ENCODE assay signal across 25 mouse cellular contexts in genomic region chr4:85979206-85979605, GRCm38 (mm10).
DNase-seq lines count a peak whose midpoint lies in the region; ATAC-seq lines count a peak whose summit lies in the region.
"Had no signal": no experiment of that assay in that cellular context is flagged by ENCODE, and none has a peak within 500 bp of the region (broad histone marks: within the 10 kb centered on the region; RNA-seq: fewer than 3 reads in every experiment).

No protein-coding gene starts in this region.

- H3K27me3 ChIP-seq in heart, embryonic 16.5 days (ENCODE audit: control insufficient read depth, insufficient read depth, low read length) = no peaks in the 10 kb centered on the region
- H3K27me3 ChIP-seq in kidney, embryonic 14.5 days (ENCODE audit: control insufficient read depth, insufficient read depth, low read length) = no peaks in the 10 kb centered on the region
- H3K27me3 ChIP-seq: embryonic facial prominence, embryonic 12.5 days; forebrain, embryonic 13.5 days; lung, embryonic 15.5 days; neural tube, embryonic 15.5 days; stomach, embryonic 15.5 days had no signal

- DNase-seq in heart, postnatal 10 days = no peak
- DNase-seq in kidney, postnatal 14 days = peak; percentile 20
- DNase-seq in lung, postnatal 10 days = peak; percentile 43
- DNase-seq in gastrocnemius, adult 8-10 months (ENCODE audit: low spot score in 2 of 2) = no peak
- DNase-seq: B cell, adult 2 months; cerebellum, adult 2 months; gastrocnemius, postnatal 10 days; heart, adult 11 months; heart, postnatal 36 days; layer of hippocampus, adult 9-11 months; right cerebral cortex, postnatal 14 days had no signal

- no peak overlapping the region for H3K4me2 ChIP-seq in heart, embryonic 16.5 days (ENCODE audit: low read depth, low read length)
- H3K4me2 ChIP-seq in kidney, embryonic 14.5 days (replicated peaks; ENCODE audit: low read depth, low read length) = no peak overlapping the region
- H3K4me2 ChIP-seq: embryonic facial prominence, embryonic 12.5 days; forebrain, embryonic 13.5 days; lung, embryonic 15.5 days; neural tube, embryonic 15.5 days; stomach, embryonic 15.5 days had no signal

- intact Hi-C loops in heart, postnatal 10 days (cut with DNase I) = no loop called here

- no peaks in the 10 kb centered on the region for H3K36me3 ChIP-seq in heart, embryonic 16.5 days (ENCODE audit: control insufficient read depth, insufficient read depth)
- no peaks in the 10 kb centered on the region for H3K36me3 ChIP-seq in kidney, embryonic 14.5 days (ENCODE audit: control insufficient read depth, insufficient read depth, low read length)
- H3K36me3 ChIP-seq: embryonic facial prominence, embryonic 12.5 days; limb, embryonic 10.5 days; lung, embryonic 15.5 days; neural tube, embryonic 15.5 days; stomach, embryonic 15.5 days had no signal

- H3K9ac ChIP-seq in heart, embryonic 16.5 days (ENCODE audit: low read length) = no peak overlapping the region
- no peak overlapping the region for H3K9ac ChIP-seq in kidney, embryonic 14.5 days (ENCODE audit: low read depth, low read length)
- H3K9ac ChIP-seq: embryonic facial prominence, embryonic 12.5 days; forebrain, embryonic 13.5 days; lung, embryonic 15.5 days; neural tube, embryonic 15.5 days; stomach, embryonic 15.5 days had no signal

- no peak overlapping the region for H3K4me3 ChIP-seq in heart, embryonic 16.5 days (ENCODE audit: low read length)
- H3K4me3 ChIP-seq in kidney, embryonic 14.5 days (ENCODE audit: low read length) = no peak overlapping the region
- H3K4me3 ChIP-seq: embryonic facial prominence, embryonic 12.5 days; erythroblast, embryonic 14.5 days; forebrain, embryonic 13.5 days; left cerebral cortex, adult 2 months; limb, embryonic 10.5 days; lung, embryonic 15.5 days; neural tube, embryonic 15.5 days; stomach, embryonic 15.5 days had no signal

- ATAC-seq in heart, embryonic 16.5 days (replicated peaks; ENCODE audit: extremely low read depth, insufficient read depth, low FRiP score) = 0 out of 2 replicates have a peak, but pooled peaks have one; percentile 41
- ATAC-seq in kidney, embryonic 14.5 days (ENCODE audit: low FRiP score, low TSS enrichment) = no peak
- peak; percentile 53 to 58 for ATAC-seq in hematopoietic stem cell, adult 5-6 weeks (replicated peaks in 1 of 2; ENCODE audit: insufficient read depth in 1 of 2, low FRiP score in 2 of 2, low TSS enrichment in 1 of 2, low read depth in 1 of 2, poor library complexity in 2 of 2, severe bottlenecking in 2 of 2)
- ATAC-seq: forebrain, embryonic 13.5 days; hindbrain, postnatal 0 days; intestine, postnatal 0 days; midbrain, embryonic 16.5 days had no signal

- H3K27ac ChIP-seq in heart, embryonic 16.5 days (ENCODE audit: low read length) = no peak overlapping the region
- H3K27ac ChIP-seq in kidney, embryonic 14.5 days (ENCODE audit: low read depth, low read length) = no peak overlapping the region
- H3K27ac ChIP-seq: embryonic facial prominence, embryonic 12.5 days; forebrain, embryonic 13.5 days; hindbrain, postnatal 0 days; left cerebral cortex, adult 2 months; limb, embryonic 10.5 days; lung, embryonic 15.5 days; neural tube, embryonic 15.5 days; stomach, embryonic 15.5 days had no signal

- no peaks in the 10 kb centered on the region for H3K9me3 ChIP-seq in heart, embryonic 16.5 days (replicated peaks; ENCODE audit: control insufficient read depth, low read length)
- H3K9me3 ChIP-seq in kidney, embryonic 14.5 days (ENCODE audit: control insufficient read depth, low read length) = no peaks in the 10 kb centered on the region
- H3K9me3 ChIP-seq: embryonic facial prominence, embryonic 12.5 days; forebrain, embryonic 13.5 days; limb, embryonic 10.5 days; lung, embryonic 15.5 days; neural tube, embryonic 15.5 days; stomach, embryonic 15.5 days had no signal

- H3K4me1 ChIP-seq in heart, embryonic 16.5 days (ENCODE audit: control insufficient read depth, insufficient read depth, low read length) = no peaks in the 10 kb centered on the region
- H3K4me1 ChIP-seq in kidney, embryonic 14.5 days (ENCODE audit: control insufficient read depth, insufficient read depth, low read length) = no peaks in the 10 kb centered on the region
- H3K4me1 ChIP-seq: embryonic facial prominence, embryonic 12.5 days; forebrain, embryonic 13.5 days; limb, embryonic 10.5 days; lung, embryonic 15.5 days; neural tube, embryonic 15.5 days; stomach, embryonic 15.5 days had no signal

- 61% methylated on average over 10 of the region's 10 CpGs for WGBS in heart, embryonic 16.5 days
- 49% methylated on average over 10 of the region's 10 CpGs for WGBS in kidney, embryonic 14.5 days

Comparison
In these comparisons a context has a peak if more than half of its experiments do, and no peak if none do; other contexts are left out.
1. DNase-seq: peak in kidney, postnatal 14 days (single experiment) and lung, postnatal 10 days (single experiment); none in heart, postnatal 10 days (0 of 2) and gastrocnemius, adult 8-10 months (0 of 2).